Mouse (Mus musculus): ENCODE results near the gene Itpkc.

Itpkc gene

DNA sequence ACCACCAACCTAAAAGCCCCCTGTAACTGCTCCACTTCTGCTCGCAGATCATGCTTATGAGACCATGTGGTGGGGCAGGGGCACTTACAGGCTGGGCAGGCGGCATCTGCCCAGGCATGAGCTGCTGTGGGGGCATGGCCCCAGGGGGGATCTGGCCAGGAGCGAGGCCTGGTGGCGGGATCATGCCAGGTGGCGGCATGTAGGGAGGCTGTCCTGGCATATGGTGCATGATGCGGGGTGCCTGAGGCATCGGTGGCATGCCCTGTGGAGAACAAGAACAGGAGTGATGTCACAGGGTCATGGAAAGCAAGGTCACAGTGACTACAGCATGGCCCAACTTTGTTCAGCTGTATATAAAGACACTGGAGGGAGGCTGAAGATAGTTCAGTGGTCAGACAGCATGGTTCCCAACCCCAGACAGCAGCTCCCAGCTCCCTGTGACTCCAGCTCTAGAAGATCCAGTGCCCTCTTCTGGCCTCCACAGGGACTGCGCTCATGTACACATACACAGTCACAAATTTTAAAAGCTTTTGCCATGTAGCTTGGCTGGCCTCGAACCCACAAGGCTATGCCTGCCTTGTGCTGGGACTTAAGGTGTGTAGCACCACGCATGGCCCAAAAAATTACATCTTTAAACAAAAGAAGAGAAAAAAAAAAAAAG, 39.1 kb downstream of the Itpkc start:
- no peak for DNase-seq

DNA sequence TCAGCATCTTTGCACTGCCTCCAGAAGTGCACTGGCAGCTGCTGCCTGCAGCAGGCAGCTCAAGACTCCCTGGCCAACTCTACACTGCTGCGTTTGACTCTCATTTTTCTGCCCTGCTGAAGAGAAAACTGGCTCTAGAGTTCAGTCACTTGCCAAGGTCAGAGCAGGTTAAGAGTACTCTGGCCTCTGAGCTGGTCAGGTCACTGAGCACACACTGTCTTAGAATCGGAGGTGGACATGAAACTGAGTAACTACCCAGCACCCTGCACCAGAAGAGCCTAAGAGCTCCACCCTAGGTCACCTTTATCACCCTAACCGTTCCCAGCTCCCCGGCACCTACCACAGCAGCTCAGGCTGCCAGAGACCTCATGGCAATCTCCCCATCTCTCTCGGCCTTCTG, 42.5 kb downstream of the Itpkc start:
- no peak for DNase-seq

DNA sequence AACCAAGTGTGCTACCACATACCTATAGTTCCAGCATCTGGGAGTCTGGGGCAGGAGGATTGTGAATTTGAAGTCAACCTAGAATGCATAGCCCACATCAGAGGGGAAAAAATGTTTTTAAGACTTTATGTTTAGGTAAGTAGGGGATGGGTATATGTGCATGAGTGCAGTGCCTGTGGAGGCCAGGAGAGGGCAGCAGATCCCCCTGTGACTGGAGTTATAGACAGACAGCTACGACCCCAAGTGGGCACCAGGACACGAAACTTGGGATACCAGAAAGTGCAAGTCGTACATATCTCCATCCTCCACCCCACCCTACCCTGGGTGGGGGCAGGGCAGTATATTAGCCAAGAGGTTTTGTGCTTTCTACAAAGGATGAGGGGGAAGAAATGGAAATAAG, 43.5 kb downstream of the Itpkc start:
- no peak for DNase-seq

DNA sequence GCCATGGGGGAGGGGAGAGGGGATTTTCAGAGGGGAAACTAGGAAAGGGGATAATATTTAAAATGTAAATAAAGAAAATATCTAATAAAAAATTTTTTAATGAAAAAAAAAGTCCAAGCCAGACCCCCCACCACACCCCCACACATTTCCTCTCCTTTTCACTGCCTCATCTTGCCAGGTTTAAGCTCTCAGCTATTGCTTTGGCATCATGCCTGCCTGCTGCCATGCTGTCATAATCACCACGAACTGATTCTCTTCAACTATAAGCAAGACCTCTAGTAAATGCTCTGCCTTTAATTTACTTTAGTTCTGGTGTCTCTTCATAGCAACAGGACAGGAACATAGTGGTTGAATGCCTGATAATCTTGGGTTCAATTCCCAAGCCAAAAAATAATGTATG, 46.0 kb downstream of the Itpkc start:
- DNase-seq = no peak

DNA sequence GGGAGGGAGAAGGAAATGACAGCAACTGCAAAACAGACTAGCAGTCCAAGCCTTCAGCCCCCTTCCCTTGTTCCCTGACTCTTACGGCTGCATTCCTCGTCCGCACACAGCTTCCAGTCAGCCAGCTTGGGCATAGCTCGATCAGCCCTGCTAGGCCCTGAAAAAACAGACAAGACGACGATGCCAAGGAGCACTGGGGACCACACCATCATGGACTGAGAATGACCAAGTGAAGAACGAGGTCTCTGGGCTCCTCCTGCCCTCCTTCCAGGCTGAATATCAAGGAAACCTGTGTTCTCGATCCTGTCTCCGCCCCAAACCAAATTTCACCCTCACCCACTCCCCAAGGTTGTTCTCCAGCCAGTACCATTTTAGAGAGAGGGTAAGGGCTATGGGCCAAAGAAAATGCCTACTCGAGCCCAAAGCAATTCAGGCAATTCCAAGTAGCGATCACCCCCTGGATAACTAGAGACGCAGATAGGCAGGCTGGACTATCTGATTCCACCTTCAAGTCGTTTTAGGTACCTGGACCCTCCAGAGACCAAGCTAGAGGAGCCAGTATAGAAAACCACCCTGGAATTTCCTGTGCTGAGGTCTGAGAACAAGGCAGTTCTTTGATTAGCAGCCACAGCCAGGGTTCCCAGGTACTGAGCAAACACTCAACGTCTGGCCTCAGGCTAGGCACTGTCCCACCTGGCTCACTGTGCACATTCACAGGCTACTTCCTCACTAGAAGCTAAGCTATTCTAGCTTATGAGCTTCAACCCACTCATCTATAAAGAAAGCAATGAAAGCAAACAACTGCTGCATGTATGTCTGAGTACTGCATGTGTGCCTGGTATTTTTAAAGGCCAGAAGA, 47.4 kb downstream of the Itpkc start, which contains the start of the genes Gm21983 and Mia:
Gene Gm21983 (minus strand): TSS at position 250 of the 859 bp plus-strand sequence.
Gene Mia (minus strand): TSS at position 321 of the 859 bp plus-strand sequence.
- no peak for DNase-seq

DNA sequence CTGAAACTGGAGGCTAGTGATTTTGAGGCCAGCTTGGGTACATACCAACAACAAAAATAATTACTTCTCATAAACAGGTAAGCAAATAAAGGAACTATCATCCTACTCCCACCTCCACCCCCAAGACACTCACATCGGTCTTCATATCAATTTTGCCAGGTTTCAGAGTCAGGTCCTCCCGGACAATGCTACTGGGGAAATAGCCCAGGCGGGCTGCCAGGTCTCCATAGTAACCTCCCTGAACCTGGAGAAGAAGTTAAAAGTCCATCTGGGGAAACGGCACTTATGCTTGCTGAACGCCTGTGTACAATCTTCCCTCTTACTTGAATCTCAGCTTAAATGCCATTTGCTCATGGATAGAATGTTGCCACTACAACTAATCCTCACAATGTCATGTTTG, 48.4 kb downstream of the Itpkc start:
- no peak for DNase-seq

DNA sequence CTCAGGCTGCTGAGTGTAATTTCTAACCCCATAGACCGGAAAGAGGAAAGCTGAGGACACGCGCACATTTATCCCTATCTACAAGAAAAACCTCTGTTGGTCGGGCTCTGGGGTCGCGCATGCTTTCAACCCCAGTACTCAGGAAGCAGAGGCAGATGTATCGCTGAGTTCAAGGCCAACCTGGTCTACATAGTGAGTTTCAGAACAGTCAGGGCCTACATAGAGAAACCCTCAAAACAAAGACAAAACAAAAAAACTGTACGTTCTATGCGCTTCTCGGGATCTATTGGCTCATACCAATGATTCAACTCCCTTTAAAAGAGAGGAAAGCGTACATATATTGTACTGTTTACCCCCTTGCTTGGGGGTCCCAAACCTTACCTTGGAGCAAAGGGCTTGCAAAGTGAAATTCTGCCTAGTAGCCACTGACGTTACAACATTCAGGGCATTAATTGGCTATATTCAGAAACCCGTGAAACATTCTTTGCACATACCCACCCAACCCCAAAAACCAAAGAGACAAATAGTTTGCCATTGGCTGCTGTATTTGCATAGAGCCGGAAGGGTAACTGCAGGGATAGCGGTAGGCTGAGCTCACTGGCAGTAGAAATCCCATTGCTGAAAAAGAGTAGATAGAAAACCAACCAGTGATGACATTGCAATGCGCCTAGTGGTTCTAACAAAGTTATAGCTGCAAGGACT, 49.1 kb downstream of the Itpkc start:
- no peak for DNase-seq

DNA sequence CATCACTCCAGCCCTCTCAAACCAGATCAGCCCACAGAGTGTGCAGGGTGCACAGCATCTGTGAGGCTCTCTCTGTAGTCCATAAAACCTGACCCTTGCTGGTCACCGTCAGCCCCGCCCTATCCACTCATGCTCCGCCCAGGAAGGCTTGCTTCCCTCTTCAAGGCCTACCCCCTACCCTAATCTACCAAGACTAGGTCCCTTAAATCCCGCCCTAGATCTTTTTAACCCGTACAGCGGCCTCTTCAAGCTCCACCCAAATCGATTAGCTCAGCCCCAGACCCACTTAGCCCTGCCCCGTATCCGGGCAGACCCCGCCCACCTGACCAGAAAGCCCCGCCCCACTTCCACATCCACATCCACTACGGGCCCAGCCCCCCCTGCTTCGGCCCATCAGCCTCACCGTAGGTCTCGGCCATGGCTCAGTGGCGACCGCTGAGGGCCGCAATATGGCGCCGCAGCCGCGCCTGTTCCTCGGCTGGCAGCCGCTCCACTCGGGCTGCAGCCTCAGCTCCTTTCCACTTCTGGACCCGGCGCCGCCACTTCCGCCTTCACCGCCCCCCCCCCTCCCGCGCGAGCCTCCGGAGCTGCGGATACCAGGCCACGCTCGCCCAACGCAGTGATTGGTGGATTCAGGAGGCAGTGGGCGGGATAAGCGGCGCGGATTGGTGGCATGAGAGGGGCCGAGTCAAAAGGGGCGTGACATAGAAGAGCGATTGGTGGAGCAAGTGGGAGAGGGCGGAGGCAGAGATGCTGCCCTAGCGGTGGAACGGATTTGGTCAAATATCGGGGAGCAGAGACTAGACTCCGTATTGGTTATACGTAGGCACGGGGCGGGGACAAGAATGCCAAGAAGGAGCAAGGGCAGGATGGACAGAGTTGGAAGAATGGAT, 49.9 kb downstream of the Itpkc start, which contains the start of gene Rab4b:
Gene Rab4b (minus strand): TSS at position 573 of the 893 bp plus-strand sequence.
- DNase-seq = peak; percentile 100

DNA sequence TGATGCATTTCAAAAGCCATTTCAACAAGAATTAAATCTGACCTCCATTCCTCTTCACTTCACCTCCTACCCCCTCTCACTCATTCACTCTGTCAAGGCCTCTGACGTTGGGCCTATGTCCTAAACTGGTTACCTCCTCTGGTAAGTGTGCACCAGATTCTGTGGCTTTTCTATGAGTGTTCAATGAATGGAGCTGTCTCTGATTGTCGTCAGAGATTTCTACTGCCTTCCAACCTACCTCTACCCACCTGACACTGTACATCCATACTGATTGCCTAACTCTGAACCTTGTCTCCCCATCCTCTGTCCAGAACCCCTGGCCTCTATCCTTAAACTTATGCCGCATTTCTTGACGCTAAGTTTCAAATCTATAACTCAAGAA, 50.5 kb downstream of the Itpkc start:
- DNase-seq = no peak

DNA sequence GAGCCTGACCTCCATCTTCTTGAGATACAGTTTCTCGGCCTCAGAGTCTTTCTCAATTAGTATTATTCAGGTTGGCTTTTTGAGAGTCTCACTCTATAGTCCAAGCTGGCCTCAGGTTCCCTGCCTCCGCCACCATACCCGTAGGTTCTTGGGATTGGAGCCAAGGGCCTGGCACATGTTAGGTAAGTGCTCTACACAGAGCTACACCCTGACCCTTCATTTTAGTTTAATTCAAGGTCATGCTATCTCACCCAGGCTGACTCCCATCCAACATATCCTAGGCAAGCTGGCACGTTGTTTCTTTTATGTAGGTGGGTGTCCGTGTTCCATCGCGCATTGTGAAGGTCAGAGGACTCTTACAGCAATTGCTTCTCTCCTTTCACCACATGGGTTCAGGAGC, 53.6 kb downstream of the Itpkc start:
- DNase-seq = no peak

DNA sequence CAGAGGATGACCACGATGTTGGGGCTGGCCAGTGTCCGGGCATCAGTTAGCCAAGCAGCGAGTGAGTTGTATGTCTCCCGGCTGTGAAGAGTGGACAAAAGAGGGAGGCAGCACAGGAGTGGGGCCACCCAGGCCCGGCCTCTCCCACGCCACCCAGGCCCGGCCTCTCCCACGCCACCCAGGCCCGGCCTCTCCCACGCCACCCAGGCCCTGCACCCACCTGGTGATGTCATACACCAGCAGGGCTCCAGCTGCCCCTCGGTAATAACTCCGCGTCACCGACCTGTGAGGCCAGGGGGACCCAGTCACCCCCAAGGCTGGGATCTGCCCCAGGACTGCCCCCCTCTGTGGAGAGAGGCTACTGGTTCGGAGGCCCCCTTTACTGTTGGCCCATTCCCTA, 54.0 kb downstream of the Itpkc start:
- DNase-seq = no peak

DNA sequence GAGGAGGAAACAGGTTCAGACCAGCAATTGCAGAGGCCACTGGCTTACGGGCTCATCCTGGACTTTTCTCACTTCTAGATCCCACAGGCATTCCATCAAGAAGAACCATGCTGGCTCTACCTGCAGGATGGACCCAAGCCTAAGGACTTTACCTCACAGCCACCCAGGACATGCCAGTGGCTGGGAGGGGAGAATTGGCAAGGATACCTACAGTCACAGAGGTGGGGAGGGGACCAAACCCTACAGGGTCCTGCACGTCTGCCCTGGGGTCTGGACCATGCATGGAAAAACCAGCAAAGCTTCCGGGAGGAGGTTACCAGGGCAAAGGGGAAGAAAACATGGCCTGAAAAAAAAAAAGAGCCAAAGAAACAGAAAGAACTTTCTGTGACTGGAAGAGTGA, 57.5 kb downstream of the Itpkc start:
- DNase-seq = no peak

DNA sequence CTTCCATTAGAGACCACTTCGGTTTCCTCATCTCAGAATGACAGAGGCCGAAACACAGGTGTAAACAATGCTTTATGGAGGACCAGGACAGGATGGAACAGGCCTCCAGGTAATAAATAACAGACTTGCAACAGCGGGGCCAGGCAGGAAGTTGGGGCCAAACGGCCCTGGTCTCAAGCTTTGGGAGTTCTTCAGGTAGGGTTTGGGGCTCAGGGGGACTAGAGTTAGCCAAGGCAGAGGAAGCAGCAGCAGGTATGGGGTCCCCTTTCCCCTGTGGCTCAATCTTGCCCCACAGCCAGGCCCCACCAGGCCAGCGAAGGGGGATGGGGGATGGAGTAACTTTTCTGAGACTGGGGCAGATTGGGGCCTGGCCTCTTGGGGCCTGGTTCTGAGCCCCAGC, 60.1 kb downstream of the Itpkc start:
- no peak for DNase-seq

DNA sequence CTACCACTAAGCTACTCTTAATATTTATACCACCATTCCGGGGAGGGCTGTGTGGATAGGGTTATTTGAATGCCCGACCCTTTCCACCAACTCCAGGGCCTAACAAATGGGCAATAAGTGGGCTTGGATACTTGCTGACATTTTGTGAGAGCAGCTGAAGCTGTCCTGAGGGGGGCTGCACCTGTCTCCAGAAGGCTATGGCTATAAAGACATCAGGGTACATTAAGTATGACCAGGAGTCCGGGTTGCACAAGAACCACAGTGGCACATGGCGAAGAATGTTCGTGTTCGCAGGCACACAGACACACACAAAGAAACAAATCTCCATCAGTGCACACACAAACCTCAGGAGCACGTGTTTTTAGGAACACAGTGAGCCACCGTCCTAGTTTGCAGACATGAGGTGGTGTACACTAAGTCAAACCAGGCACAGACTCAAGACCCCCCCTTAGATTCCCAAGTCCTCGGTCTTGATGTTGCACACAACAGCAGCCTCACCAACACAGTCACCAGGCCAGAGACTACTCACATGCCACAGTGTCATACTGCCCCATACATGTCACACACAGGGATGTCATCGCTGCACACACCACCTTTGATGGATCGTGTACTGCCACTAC, 60.9 kb downstream of the Itpkc start:
- DNase-seq = no peak

DNA sequence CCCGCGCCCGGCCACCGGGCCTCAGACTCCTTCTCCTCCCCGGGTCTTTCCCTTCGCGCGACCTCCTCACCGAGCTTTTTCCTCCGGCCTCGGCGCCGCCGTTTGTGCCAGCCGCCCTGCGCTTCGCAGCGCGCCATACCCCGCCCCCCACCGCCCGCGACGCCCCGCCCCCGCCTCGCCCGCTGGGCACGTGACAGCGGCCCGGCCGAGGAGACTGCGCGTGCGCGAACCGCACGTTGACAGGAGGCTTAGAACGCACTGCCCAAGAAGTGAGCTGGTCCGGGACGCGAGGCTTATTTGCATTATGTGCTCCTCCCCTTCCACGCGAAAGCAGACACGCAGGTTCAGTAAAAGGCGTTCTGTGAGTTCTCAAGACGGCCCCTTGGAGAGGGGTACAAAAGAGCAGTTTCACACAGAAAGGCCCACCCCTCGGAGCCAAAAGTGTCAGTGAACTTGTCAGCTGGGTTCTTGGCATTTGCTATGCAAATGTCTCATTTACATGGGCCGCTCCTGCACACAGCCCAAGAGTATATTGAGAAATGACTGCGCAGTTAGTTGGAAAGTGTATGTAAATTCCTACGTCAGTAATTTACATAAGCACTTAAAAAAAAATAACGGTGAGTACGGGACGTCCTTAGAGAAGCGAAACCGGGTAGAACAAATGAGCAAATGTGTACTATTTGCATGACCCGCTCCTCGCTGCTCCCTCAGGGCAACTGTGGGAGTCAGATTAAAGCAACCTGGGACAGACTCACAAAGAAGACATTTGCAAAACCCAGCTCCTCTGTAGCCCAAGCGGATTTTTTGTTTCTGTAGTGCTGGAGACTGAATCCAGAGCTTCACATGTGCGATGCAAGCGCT, 61.6 kb downstream of the Itpkc start, which contains the start of gene Egln2:
Gene Egln2 (minus strand): TSS at position 189 of the 861 bp plus-strand sequence.
- peak; percentile 95 for DNase-seq

DNA sequence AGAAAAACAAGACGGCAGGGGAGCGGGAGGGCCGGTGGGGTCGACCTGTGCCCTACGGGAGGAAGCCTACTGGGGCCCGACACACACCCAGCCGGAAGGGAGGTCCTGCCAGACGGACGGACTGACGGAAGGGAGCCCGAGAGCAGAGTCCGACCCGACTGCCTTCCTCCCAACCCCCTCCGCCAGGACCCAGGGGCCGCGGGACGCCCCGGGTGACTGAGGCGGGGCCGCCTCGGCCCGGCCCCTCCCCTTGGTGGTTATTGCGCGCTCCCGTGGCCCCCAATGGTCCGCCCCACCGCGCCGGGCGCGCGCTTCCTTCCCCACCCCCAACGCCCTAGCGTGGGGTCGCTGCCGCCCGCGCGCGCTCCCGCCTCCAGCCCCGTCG, 62.2 kb downstream of the Itpkc start:
- peak; percentile 83 for DNase-seq

DNA sequence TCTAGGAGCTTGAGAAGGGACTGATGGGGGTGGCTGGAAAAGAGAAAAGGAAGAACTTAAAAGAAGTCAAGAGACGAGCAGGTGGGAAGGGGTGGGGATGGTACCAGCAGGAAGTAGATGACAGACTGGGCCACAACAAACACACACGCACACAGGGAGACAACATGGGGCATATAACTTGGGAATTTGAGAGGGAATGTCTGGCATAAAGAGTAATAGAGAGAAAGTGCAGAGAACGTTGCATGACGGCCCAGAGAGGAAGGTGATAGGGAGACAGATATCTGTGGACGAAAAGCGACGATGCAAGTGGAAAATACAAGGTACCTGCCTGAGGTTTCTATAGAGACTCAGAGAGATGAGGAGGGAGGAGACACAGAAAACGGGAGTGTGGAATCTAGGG, 62.8 kb downstream of the Itpkc start:
- DNase-seq = no peak

DNA sequence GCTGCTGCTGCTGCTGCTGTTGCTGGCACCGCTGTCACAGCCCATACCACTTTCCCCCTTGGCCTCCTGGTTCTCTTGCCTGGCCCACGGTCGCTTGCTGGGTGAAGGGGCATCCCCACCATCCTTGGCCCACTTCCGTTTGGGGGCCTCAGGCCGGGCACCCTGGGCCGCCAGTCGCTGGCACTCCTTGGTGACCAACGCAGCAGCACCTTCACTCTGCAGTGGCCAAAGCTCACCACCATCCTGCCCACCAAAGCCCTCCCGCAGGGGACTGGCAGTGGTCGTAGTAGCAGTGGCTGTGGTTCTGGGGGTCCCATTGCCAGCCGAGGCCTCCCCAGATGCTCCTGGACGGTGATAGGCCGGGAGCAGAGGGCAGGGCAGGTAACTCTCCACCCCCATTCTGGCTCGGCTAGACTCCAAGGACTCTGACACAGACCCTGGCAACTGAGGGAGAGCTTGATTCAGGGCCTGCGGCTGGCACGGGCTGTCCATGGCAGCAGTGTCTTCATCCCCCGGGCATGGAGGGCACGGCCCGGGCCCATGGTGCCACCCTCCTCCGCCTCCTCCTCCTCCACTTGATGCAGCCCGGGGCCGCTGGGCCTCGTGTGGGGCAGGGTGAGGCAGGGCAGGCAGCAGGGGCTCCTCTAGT, 63.3 kb downstream of the Itpkc start:
- peak; percentile 65 for DNase-seq

DNA sequence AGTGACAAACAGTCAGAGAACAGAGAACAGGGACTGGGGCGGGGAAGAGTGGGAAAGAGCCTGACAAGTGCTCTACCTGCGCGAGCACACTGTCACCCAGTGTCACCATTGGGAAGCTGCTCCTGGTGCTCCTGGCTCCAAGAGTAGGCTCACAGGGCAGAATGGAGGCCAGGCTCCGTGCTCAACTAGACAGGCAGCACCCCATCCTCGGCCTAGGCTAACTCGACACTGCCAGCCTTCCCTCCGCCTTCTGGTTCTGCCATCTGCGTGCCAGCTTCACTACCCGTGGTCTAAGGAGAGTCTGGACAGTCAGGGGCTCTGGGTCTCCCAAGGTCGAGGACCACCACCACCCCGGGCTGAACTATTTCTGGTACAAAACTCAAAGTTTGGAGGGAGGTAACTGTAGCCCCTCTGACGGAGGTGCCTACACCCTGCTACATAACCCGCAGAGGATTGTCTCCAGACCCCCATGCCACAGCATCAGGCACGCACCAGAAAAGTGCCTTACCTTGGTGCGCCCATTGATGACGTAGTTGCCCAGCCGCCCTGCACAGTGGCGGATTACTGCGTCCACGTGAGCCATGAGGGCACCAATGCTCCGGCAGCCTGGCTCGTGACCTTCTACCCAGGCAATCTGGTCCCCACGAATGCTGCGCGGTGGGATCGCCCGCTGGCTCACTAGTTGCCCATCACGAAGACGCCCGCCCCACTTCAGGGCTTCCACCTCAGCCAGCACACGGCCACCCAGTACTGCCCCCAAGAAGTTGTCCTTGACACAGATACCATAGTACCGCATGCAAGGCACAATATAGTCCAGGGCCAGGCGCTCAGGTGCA, 64.1 kb downstream of the Itpkc start:
- DNase-seq = no peak

DNA sequence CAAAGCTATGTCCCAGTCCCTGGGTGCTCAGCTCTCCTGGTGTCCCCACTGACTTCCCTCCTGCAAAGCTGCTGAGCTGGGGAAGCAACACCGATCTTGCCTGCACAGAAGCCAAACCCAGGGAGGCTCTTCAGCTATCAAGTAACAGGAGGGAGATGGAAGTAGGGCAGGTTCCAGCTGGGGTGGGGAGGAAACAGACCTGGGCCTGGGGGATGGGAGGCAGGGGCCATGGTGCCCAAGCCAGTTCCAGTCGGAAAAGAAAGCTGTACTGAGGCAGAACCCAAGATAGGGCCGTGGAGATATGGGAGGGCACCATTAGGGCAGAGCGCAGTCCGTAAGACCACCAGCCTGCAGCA, 65.0 kb downstream of the Itpkc start:
- DNase-seq = no peak
